Mouse (Mus musculus) neural tube, embryonic 11.5 days (tissue): Measurements from ENCODE around the gene Gm44965. TPM values are rescaled to one million over a fixed set of nuclear protein-coding genes. Genes with fewer than 3 reads are reported as not detected.
"Not testable (repeated sequence)": the region's sequence is repeated elsewhere in the genome, so short reads cannot be mapped to it uniquely, and the experiment has no call there.

Source experiments
- ATAC-seq: fragments of 200-750 bp; cut with Nextera tagmentation; 2 replicates; pipeline ENCODE4 v1.8.0; 2017; ENCODE audit warnings: moderate number of reproducible peaks, mild to moderate bottlenecking, moderate TSS enrichment, moderate library complexity; ENCODE audit not compliant: insufficient read depth, low FRiP score, low TSS enrichment
- DNase-seq: peaks from one replicate; pipeline ENCODE4 v3.0.0-alpha.2; 2015; ENCODE audit warnings: low spot score
- H3K27ac ChIP-seq: fragments of 300-500 bp; sonication (generic); 2 replicates; pipeline ENCODE4 v1.5.1; 2014; ENCODE audit warnings: low read depth, mild to moderate bottlenecking, low read length
- H3K27me3 ChIP-seq: fragments of 300-500 bp; sonication (generic); 2 replicates; pipeline ENCODE4 v1.6.1; 2014; ENCODE audit warnings: mild to moderate bottlenecking, low read length, mixed read lengths; ENCODE audit not compliant: control insufficient read depth, insufficient read depth
- H3K36me3 ChIP-seq: fragments of 300-500 bp; sonication (generic); 2 replicates; pipeline ENCODE4 v1.6.1; 2014; ENCODE audit warnings: mild to moderate bottlenecking, low read length, moderate library complexity, mixed read lengths; ENCODE audit not compliant: control insufficient read depth, insufficient read depth
- H3K4me1 ChIP-seq: fragments of 300-500 bp; sonication (generic); 2 replicates; pipeline ENCODE4 v1.6.1; 2014; ENCODE audit warnings: low read length, mixed read lengths; ENCODE audit not compliant: control insufficient read depth, insufficient read depth
- H3K4me2 ChIP-seq: fragments of 300-500 bp; sonication (generic); 2 replicates; pipeline ENCODE4 v1.6.1; 2014; ENCODE audit warnings: low read depth, mild to moderate bottlenecking, moderate library complexity
- H3K4me3 ChIP-seq: fragments of 300-500 bp; sonication (generic); 2 replicates; pipeline ENCODE4 v1.5.1; 2014; ENCODE audit warnings: low read depth, low read length
- H3K9ac ChIP-seq: fragments of 300-500 bp; sonication (generic); 2 replicates; pipeline ENCODE4 v1.6.1; 2014; ENCODE audit warnings: mild to moderate bottlenecking, low read length
- H3K9me3 ChIP-seq: fragments of 300-500 bp; sonication (generic); 2 replicates; pipeline ENCODE4 v1.6.1; 2016; ENCODE audit warnings: low read length; ENCODE audit not compliant: control insufficient read depth
- WGBS: fragments of 180-500 bp; shearing (Covaris S2); extraction: QIAGEN DNeasy Blood & Tissue Kit; methylation state at CpG from one replicate; pipeline ENCODE4 v1.1.7; 2014; 5-methylcytosine and 5-hydroxymethylcytosine counted together
- polyA plus RNA-seq: library from polyadenylated mRNA; unstranded; fragments of >200 nt; fragmentation: Nextera tagmentation; extraction: Ambion mirVana; gene quantifications from 2 replicates; pipeline ENCODE4 v1.2.1, GENCODE M21; 2014

Gene Gm44965
- polyA plus RNA-seq, 1 experiment from 2014 or later: not detected

DNA sequence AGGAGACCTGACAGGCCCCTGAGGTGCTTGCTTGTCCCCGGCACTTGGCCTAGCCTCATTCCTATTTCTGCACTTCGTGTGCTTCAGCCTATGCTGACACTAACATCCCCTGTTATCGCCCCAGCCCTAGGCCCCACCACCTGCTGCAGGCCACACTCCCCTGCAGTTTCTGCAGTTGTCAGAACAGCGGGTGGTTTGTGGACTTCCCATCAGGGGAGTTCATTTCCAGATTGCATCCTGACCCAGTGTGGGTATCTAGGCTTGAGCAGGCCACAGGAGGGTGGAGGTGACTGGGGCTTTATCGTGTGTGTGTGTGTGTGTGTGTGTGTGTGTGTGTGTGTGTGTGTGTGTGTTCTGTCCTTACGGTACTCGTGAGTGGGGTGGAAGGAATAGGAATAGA, 15.8 kb downstream of the Gm44965 start:
- DNase-seq: no peak
- no peaks in the 10 kb centered on the region for H3K9me3 ChIP-seq
- H3K27ac ChIP-seq: no peak overlapping the region
- no peak for ATAC-seq
- 64% methylated on average over 7 of the region's 7 CpGs for WGBS
- no peak overlapping the region for H3K4me3 ChIP-seq
- no peaks in the 10 kb centered on the region for H3K27me3 ChIP-seq
- H3K4me1 ChIP-seq: no peaks in the 10 kb centered on the region
- H3K9ac ChIP-seq: no peak overlapping the region
- 0 out of 2 replicates have a peak, but pooled peaks cover 5% of the 10 kb centered on the region for H3K36me3 ChIP-seq
- no peak overlapping the region for H3K4me2 ChIP-seq

DNA sequence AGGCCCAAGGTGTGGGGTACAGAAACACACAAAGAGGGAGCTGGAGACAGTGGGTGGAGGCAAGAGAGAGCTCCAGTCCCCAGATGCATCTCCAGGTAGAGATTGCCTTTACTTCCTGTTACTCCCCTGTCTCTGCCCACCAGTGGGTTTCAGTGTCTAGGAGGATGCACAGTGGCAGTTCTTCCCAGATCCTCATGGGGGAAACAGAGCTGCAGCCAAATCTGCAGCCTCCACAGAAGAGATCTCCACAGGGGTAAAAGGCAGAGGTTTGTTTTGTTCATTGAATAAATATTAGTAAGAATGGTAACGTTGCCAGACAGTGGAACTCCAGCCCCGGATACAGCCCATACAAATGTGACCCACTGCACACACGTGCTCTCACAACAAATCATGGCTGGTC, 16.9 kb downstream of the Gm44965 start:
- no peak for ATAC-seq
- DNase-seq: no peak
- H3K27me3 ChIP-seq: no peaks in the 10 kb centered on the region
- WGBS: 82% methylated on average over 3 of the region's 3 CpGs
- H3K9ac ChIP-seq: no peak overlapping the region
- no peak overlapping the region for H3K4me2 ChIP-seq
- no peak overlapping the region for H3K4me3 ChIP-seq
- no peaks in the 10 kb centered on the region for H3K9me3 ChIP-seq
- no peaks in the 10 kb centered on the region for H3K4me1 ChIP-seq
- H3K27ac ChIP-seq: no peak overlapping the region
- H3K36me3 ChIP-seq: 0 out of 2 replicates have a peak, but pooled peaks cover 5% of the 10 kb centered on the region

DNA sequence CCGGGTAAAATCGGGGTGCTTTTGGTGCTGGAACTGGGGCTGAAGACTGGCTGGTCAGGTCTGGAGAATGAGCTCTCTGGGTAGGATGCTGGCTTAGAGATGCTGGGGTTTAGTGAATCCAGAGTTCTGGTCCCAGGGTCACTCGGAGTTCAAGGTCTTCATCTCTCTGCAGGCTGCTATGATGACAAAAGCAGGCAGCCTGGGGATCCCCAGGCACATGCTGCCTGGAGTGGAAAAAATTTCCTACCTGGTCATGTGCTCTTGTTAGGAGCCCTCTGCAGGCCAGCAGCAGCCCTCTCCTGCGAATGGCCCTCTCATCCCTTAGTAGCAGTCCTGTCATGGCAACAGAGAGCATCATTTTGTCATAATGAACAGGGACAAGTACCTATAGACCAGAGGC, 19.7 kb downstream of the Gm44965 start:
- no peak for ATAC-seq
- H3K4me2 ChIP-seq: no peak overlapping the region
- 91% methylated on average over 4 of the region's 4 CpGs for WGBS

DNA sequence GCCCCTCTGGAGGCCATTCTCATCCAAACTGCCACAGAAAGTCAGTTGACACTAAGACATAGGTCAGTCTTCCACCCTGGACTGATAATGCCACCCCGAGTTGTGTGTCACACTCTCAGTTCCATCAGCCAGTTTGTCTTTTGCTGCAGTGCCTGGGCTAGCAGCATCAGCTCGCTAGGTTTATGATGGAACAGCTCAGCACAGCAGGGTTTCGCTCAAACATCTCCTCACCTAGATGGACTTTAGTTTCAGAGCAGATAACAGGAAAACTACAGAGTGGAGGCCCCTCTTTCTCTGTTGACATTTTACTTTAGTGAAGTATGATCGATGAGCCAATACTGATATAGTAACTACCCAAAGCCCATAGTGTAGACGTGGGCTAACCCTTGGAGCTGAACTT, 21.0 kb downstream of the Gm44965 start:
- 92% methylated on average over 5 of the region's 5 CpGs for WGBS
- ATAC-seq (no peak), DNase-seq (no peak)
- Histone ChIP-seq H3K36me3 (peaks cover 5% of the 10 kb centered on the region), H3K4me1 (no peaks in the 10 kb centered on the region), H3K27me3 (no peaks in the 10 kb centered on the region), H3K9ac (no peak overlapping the region), H3K4me2 (no peak overlapping the region), H3K27ac (no peak overlapping the region), H3K4me3 (no peak overlapping the region), H3K9me3 (no peaks in the 10 kb centered on the region)

More for the DNA sequence above, 19.7 kb downstream of the Gm44965 start:
- H3K4me1 ChIP-seq: no peaks in the 10 kb centered on the region
- H3K9me3 ChIP-seq: no peaks in the 10 kb centered on the region
- H3K27ac ChIP-seq: no peak overlapping the region
- H3K36me3 ChIP-seq: 0 out of 2 replicates have a peak, but pooled peaks cover 5% of the 10 kb centered on the region
- no peak overlapping the region for H3K9ac ChIP-seq
- no peaks in the 10 kb centered on the region for H3K27me3 ChIP-seq
- no peak overlapping the region for H3K4me3 ChIP-seq
- no peak for DNase-seq

DNA sequence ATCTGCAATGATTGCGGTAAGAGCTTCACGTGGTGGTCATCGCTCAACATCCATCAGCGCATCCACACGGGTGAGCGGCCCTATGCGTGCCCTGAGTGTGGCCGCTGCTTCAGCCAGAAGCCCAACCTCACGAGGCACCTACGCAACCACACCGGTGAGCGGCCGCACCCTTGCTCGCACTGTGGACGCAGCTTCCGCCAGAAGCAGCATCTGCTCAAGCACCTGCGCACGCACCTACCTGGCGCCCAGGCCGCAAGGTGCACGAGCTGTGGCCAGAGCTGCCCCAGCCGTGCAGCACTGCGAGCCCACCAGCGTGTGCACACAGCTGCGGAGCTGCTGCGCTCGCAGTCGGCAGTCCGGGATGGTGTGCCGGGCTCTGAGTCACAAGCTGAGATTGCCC, 26.3 kb downstream of the Gm44965 start:
- no peak overlapping the region for H3K9ac ChIP-seq
- H3K4me1 ChIP-seq: no peaks in the 10 kb centered on the region
- no peaks in the 10 kb centered on the region for H3K9me3 ChIP-seq
- H3K4me3 ChIP-seq: no peak overlapping the region
- DNase-seq: no peak
- ATAC-seq: no peak
- WGBS: 92% methylated on average over 30 of the region's 30 CpGs
- no peak overlapping the region for H3K27ac ChIP-seq
- H3K27me3 ChIP-seq: no peaks in the 10 kb centered on the region
- H3K36me3 ChIP-seq: peaks cover 5% of the 10 kb centered on the region
- H3K4me2 ChIP-seq: no peak overlapping the region

DNA sequence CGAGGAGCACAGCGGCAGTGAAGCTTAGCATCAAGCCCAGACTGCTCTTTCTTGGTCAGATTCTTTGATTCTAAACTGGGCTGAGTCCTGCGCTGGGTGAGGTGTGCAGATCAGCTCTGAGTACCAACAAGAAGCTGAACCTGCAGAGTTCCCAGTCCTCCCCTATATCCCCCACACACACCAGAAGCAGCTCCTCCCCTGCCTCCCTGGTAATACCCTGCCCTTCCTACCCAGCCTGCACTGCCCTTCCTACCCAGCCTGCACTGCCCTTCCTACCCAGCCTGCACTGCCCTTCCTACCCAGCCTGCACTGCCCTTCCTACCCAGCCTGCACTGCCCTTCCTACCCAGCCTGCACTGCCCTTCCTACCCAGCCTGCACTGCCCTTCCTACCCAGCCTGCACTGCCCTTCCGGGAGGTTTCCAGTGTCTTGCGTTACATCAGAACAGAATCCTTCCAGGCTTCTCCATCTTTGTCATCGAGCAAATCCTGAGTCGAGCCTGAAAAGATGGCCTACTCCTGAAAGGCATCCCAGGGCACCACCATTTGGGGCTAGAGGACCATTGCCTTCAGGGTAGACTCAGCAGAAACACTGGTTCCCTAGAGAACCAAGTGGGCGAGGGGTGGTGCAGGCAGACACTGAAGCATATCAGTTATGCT, 28.6 kb downstream of the Gm44965 start:
- not testable (repeated sequence) for ATAC-seq, DNase-seq
- WGBS: 89% methylated on average over 8 of the region's 8 CpGs

DNA sequence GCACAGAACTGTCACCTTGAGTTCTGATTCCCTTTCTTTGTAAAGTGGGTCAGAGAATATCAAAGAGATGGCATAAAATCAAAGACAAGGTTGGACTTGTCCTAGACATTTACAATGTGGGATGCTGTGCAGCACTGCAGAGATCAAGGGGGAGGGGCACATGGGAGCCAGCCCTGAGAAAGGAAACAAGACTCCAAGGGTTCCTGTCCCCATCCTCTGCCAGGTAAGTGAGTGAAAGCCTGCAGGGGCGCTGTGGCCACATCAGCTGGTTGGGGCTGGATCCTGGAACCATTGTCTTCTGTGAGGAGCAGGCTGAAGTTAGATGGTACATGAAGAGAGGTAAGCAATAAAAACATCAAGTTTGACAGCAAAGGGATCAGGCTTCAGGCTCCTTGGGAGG, 29.7 kb downstream of the Gm44965 start:
- Histone ChIP-seq H3K9ac (no peak overlapping the region), H3K4me2 (no peak overlapping the region), H3K36me3 (peaks cover 5% of the 10 kb centered on the region), H3K27me3 (peaks cover 17% of the 10 kb centered on the region; the same call in 1 of the 2 replicates), H3K4me1 (peaks cover 5% of the 10 kb centered on the region; the same call in 1 of the 2 replicates), H3K4me3 (no peak overlapping the region), H3K9me3 (no peaks in the 10 kb centered on the region), H3K27ac (no peak overlapping the region)
- WGBS: 25% methylated on average over 1 of the region's 1 CpGs
- DNase-seq: no peak
- ATAC-seq: no peak

More for the DNA sequence above, 28.6 kb downstream of the Gm44965 start:
- not testable (repeated sequence) for H3K27ac ChIP-seq, H3K4me1 ChIP-seq, H3K9ac ChIP-seq, H3K27me3 ChIP-seq, H3K4me3 ChIP-seq, H3K36me3 ChIP-seq, H3K9me3 ChIP-seq, H3K4me2 ChIP-seq

DNA sequence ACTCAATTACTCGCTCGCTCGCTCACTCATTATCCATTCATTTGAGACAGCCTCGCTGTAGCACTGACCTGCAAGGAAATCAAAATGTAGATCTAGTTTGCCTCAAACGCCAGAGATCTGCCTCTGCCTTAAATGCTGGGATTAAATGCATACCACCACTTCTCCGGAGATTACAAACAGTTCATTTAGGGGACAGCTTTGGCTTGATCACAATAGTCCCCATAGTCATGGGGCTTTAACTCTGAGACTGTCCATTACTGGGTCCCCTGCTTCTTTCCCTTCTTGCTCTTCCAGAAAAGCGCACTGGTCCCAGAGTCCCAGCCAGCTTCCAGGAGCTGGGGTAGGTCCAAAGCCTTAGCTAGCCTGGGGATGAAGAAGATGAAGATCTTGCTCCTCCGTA, 32.7 kb downstream of the Gm44965 start, which contains the start of gene AI854703:
TSS of gene AI854703 (plus strand) at position 301 of the 400 bp plus-strand sequence.
- Histone ChIP-seq H3K36me3 (no peaks in the 10 kb centered on the region), H3K4me2 (peak within 1 kb of the TSS; percentile 80), H3K4me3 (peak within 1 kb of the TSS; percentile 41), H3K9me3 (no peaks in the 10 kb centered on the region), H3K9ac (peak within 1 kb of the TSS; percentile 48), H3K4me1 (peaks cover 9% of the 10 kb centered on the region; the same call in 1 of the 2 replicates), H3K27me3 (peaks cover 29% of the 10 kb centered on the region; the same call in 1 of the 2 replicates), H3K27ac (no peak within 1 kb of the TSS)
- DNase-seq (no peak), ATAC-seq (no peak)
- 32% methylated on average over 8 of the region's 8 CpGs for WGBS

DNA sequence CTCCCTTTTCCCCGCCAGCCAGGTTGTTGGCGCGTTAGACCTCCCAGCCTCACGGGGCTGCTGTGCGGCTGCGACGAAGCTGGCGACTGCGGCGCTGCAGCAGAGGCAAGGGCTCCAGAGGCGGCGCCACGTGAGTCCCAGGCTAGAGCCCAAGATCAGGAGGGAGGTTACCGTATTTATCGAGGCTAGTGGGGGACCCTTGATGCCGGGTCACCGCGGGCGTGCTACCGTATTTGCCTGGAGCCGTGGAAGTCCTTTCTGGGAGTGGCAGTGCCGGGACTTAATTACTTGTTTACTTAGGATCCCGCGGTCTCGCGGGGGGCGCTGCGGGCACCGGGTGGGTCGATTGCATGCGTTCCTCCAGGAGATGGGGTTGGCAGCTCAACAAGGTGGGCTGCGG, 33.2 kb downstream of the Gm44965 start:
- DNase-seq: peak; percentile 67
- Histone ChIP-seq H3K4me1 (peaks cover 9% of the 10 kb centered on the region; the same call in 1 of the 2 replicates), H3K4me2 (peak overlapping the region; percentile 80), H3K4me3 (peak overlapping the region; percentile 41), H3K9me3 (no peaks in the 10 kb centered on the region), H3K27me3 (peaks cover 29% of the 10 kb centered on the region; the same call in 1 of the 2 replicates), H3K9ac (peak overlapping the region; percentile 48), H3K27ac (no peak overlapping the region), H3K36me3 (no peaks in the 10 kb centered on the region)
- peak; percentile 39; the same call in 1 of the 2 replicates for ATAC-seq
- under 1% methylated on average over 32 of the region's 32 CpGs for WGBS
